Mouse (Mus musculus): ENCODE measurements around the gene Tmem189.

- TF ChIP-seq CTCF (IDR thresholded peaks at IDR 0.05; ENCODE audit: low read depth, low read length) (no peak), TAL1 (conservative IDR thresholded peaks at IDR 0.05; ENCODE audit: low read depth, low read length) (no peak), GATA2 (IDR thresholded peaks at IDR 0.05; ENCODE audit: borderline replicate concordance, low read depth, low read length) (no peak), POLR2AphosphoS5 (IDR thresholded peaks at IDR 0.05; ENCODE audit: insufficient replicate concordance, low read depth, low read length) (no peak), GATA1 (IDR thresholded peaks at IDR 0.05; ENCODE audit: borderline replicate concordance, low read length) (no peak)
Measured at GRCm38 (mm10) chr2:167656629-167657478, 32.8 kb downstream of the Tmem189 start.
